Mouse (Mus musculus): Measurements from ENCODE around the gene Pla2g12b. TPM values are rescaled to one million over a fixed set of nuclear protein-coding genes. Genes with fewer than 3 reads are reported as not detected.
A peak's percentile ranks its signal among the peaks of the same experiment; 100 is the strongest.
"Not testable (repeated sequence)": the region's sequence is repeated elsewhere in the genome, so short reads cannot be mapped to it uniquely, and the experiment has no call there.

Gene Pla2g12b
- polyA plus RNA-seq, 1 experiment from 2014 or later, result not detected

DNA sequence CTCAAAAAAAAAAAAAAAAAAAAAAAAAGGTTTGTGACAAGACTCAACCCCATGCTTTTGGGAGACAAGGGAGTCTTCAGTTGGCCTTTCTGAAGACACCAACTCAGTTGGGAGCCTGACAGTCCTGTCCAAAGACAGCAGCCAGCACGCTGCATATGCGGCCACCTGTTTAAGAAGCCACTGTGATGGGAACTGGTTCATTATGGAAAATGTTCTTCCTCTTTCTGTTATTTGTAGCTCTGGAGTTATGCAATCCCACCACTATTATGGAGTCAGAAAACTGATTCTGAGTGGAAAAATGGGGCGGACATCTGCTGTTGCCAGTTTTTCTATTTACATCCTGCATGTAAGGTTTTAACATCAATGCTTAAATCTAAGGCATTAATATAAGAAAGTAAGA, 13.8 kb upstream of the Pla2g12b start:
- H3K36me3 ChIP-seq (ENCODE audit: control insufficient read depth, insufficient read depth, low read length), result no peaks in the 10 kb centered on the region
- H3K27me3 ChIP-seq (replicated peaks; ENCODE audit: control insufficient read depth, insufficient read depth, low read length), result no peaks in the 10 kb centered on the region
- H3K9ac ChIP-seq (ENCODE audit: low read depth, low read length), result no peak overlapping the region
- ATAC-seq (ENCODE audit: low read depth) (no peak), DNase-seq (ENCODE audit: low spot score) (no peak)
- no peaks in the 10 kb centered on the region for H3K4me1 ChIP-seq (ENCODE audit: control insufficient read depth, insufficient read depth, low read length)
- H3K4me3 ChIP-seq (ENCODE audit: low read depth, low read length), result no peak overlapping the region
- peaks cover 14% of the 10 kb centered on the region for H3K9me3 ChIP-seq (ENCODE audit: control insufficient read depth, low read length)
- no peak overlapping the region for H3K27ac ChIP-seq (replicated peaks; ENCODE audit: low read depth, low read length)
- 99% methylated on average over 3 of the region's 3 CpGs for WGBS
- no peak overlapping the region for H3K4me2 ChIP-seq (ENCODE audit: low read depth, low read length)

- Histone ChIP-seq H3K9me3 (ENCODE audit: control insufficient read depth, low read length) (peaks cover 14% of the 10 kb centered on the region), H3K4me2 (ENCODE audit: low read depth, low read length) (no peak overlapping the region), H3K9ac (ENCODE audit: low read depth, low read length) (no peak overlapping the region), H3K4me1 (ENCODE audit: control insufficient read depth, insufficient read depth, low read length) (no peaks in the 10 kb centered on the region), H3K27ac (replicated peaks; ENCODE audit: low read depth, low read length) (no peak overlapping the region), H3K4me3 (ENCODE audit: low read depth, low read length) (no peak overlapping the region), H3K27me3 (replicated peaks; ENCODE audit: control insufficient read depth, insufficient read depth, low read length) (no peaks in the 10 kb centered on the region), H3K36me3 (ENCODE audit: control insufficient read depth, insufficient read depth, low read length) (no peaks in the 10 kb centered on the region)
- no peak for DNase-seq (ENCODE audit: low spot score)
- 69% methylated on average over 4 of the region's 4 CpGs for WGBS
- no peak for ATAC-seq (ENCODE audit: low read depth)
Observed at GRCm38 (mm10) chr10:59391907-59392306, 11.6 kb upstream of the Pla2g12b start.

DNA sequence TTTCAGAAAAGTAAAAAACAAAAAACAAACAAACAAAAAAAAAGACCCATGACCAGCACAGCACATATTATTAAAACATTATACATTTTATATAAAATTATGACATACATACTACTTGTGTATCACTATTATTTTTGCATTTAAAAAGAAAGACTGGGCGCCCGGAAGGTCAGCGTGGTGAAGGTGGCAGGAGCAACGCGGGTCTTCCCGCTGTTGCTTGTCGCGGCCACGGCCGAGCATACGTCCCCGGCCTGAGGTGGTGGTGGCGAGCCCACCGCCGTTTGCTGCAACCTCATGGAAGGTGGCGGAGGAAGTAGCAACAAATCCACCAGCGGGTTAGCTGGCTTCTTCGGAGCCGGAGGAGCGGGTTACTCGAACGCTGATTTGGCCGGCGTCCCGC, 8.0 kb upstream of the Pla2g12b start, which contains the start of gene Gm10273:
Gm10273 (plus strand) TSS at position 172 of the 400 bp plus-strand sequence.
- not testable (repeated sequence) for H3K9me3 ChIP-seq (ENCODE audit: control insufficient read depth, low read length); H3K4me3 ChIP-seq (ENCODE audit: low read depth, low read length); H3K4me1 ChIP-seq (ENCODE audit: control insufficient read depth, insufficient read depth, low read length); H3K9ac ChIP-seq (ENCODE audit: low read depth, low read length); H3K36me3 ChIP-seq (ENCODE audit: control insufficient read depth, insufficient read depth, low read length); H3K27me3 ChIP-seq (replicated peaks; ENCODE audit: control insufficient read depth, insufficient read depth, low read length); DNase-seq (ENCODE audit: low spot score); ATAC-seq (ENCODE audit: low read depth); H3K4me2 ChIP-seq (ENCODE audit: low read depth, low read length); H3K27ac ChIP-seq (replicated peaks; ENCODE audit: low read depth, low read length)
- 83% methylated on average over 10 of the region's 25 CpGs for WGBS

GRCm38 (mm10) chr10:59403793-59404149, 311 bp downstream of the Pla2g12b start:
- Histone ChIP-seq H3K9ac (ENCODE audit: low read depth, low read length) (no peak overlapping the region), H3K27me3 (replicated peaks; ENCODE audit: control insufficient read depth, insufficient read depth, low read length) (no peaks in the 10 kb centered on the region), H3K9me3 (ENCODE audit: control insufficient read depth, low read length) (no peaks in the 10 kb centered on the region), H3K4me3 (ENCODE audit: low read depth, low read length) (no peak overlapping the region), H3K27ac (replicated peaks; ENCODE audit: low read depth, low read length) (no peak overlapping the region), H3K4me1 (ENCODE audit: control insufficient read depth, insufficient read depth, low read length) (no peaks in the 10 kb centered on the region), H3K4me2 (ENCODE audit: low read depth, low read length) (no peak overlapping the region), H3K36me3 (ENCODE audit: control insufficient read depth, insufficient read depth, low read length) (no peaks in the 10 kb centered on the region)
- no peak for DNase-seq (ENCODE audit: low spot score)
- ATAC-seq (ENCODE audit: low read depth), result no peak
- WGBS, result 52% methylated on average over 10 of the region's 10 CpGs

GRCm38 (mm10) chr10:59408499-59408898, 5.0 kb downstream of the Pla2g12b start:
- peak; percentile 12 for DNase-seq (ENCODE audit: low spot score)
- Histone ChIP-seq H3K4me1 (ENCODE audit: control insufficient read depth, insufficient read depth, low read length) (peaks cover 2% of the 10 kb centered on the region; the same call in 1 of the 2 replicates), H3K36me3 (ENCODE audit: control insufficient read depth, insufficient read depth, low read length) (no peaks in the 10 kb centered on the region), H3K4me3 (ENCODE audit: low read depth, low read length) (no peak overlapping the region), H3K27me3 (replicated peaks; ENCODE audit: control insufficient read depth, insufficient read depth, low read length) (no peaks in the 10 kb centered on the region), H3K9ac (ENCODE audit: low read depth, low read length) (no peak overlapping the region), H3K27ac (replicated peaks; ENCODE audit: low read depth, low read length) (no peak overlapping the region), H3K4me2 (ENCODE audit: low read depth, low read length) (no peak overlapping the region), H3K9me3 (ENCODE audit: control insufficient read depth, low read length) (no peaks in the 10 kb centered on the region)
- 51% methylated on average over 6 of the region's 6 CpGs for WGBS
- ATAC-seq (ENCODE audit: low read depth), result no peak

- no peaks in the 10 kb centered on the region for H3K9me3 ChIP-seq (ENCODE audit: control insufficient read depth, low read length)
- no peaks in the 10 kb centered on the region for H3K36me3 ChIP-seq (ENCODE audit: control insufficient read depth, insufficient read depth, low read length)
- DNase-seq (ENCODE audit: low spot score), result no peak
- no peak overlapping the region for H3K9ac ChIP-seq (ENCODE audit: low read depth, low read length)
- WGBS, result 80% methylated on average over 12 of the region's 12 CpGs
- ATAC-seq (ENCODE audit: low read depth), result no peak
- H3K4me3 ChIP-seq (ENCODE audit: low read depth, low read length), result no peak overlapping the region
- H3K4me1 ChIP-seq (ENCODE audit: control insufficient read depth, insufficient read depth, low read length), result peaks cover 2% of the 10 kb centered on the region; the same call in 1 of the 2 replicates
- H3K27ac ChIP-seq (replicated peaks; ENCODE audit: low read depth, low read length), result no peak overlapping the region
- no peaks in the 10 kb centered on the region for H3K27me3 ChIP-seq (replicated peaks; ENCODE audit: control insufficient read depth, insufficient read depth, low read length)
- H3K4me2 ChIP-seq (ENCODE audit: low read depth, low read length), result no peak overlapping the region
Observed at GRCm38 (mm10) chr10:59410264-59410663, 6.8 kb downstream of the Pla2g12b start.

GRCm38 (mm10) chr10:59413711-59414110, 10.3 kb downstream of the Pla2g12b start:
- Histone ChIP-seq H3K27ac (replicated peaks; ENCODE audit: low read depth, low read length) (no peak overlapping the region), H3K4me3 (ENCODE audit: low read depth, low read length) (no peak overlapping the region), H3K36me3 (ENCODE audit: control insufficient read depth, insufficient read depth, low read length) (no peaks in the 10 kb centered on the region), H3K4me1 (ENCODE audit: control insufficient read depth, insufficient read depth, low read length) (peaks cover 2% of the 10 kb centered on the region; the same call in 1 of the 2 replicates), H3K9me3 (ENCODE audit: control insufficient read depth, low read length) (no peaks in the 10 kb centered on the region), H3K4me2 (ENCODE audit: low read depth, low read length) (no peak overlapping the region), H3K27me3 (replicated peaks; ENCODE audit: control insufficient read depth, insufficient read depth, low read length) (no peaks in the 10 kb centered on the region), H3K9ac (ENCODE audit: low read depth, low read length) (no peak overlapping the region)
- WGBS, result 84% methylated on average over 4 of the region's 4 CpGs
- ATAC-seq (ENCODE audit: low read depth) (no peak), DNase-seq (ENCODE audit: low spot score) (no peak)

DNA sequence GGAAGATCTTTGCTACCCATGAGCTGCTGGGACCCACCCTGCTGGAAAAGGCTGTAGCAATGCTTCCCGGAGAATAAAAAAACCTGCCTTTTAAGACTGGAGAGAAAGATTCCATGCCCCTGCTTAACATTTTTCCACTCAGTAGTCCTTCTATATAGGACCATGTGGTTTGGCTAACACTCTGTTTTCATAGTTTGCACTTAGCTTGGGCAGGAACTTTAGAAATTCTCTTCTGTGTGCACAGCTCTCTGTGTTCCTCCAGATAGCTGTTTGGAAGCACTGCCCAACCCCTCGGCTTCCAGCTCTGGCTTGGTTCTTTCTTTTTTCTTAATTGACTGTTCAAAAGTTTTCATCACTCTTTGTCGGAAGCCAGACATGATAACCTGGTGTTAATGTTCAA, 13.2 kb downstream of the Pla2g12b start:
- Histone ChIP-seq H3K27ac (replicated peaks; ENCODE audit: low read depth, low read length) (no peak overlapping the region), H3K4me3 (ENCODE audit: low read depth, low read length) (no peak overlapping the region), H3K36me3 (ENCODE audit: control insufficient read depth, insufficient read depth, low read length) (no peaks in the 10 kb centered on the region), H3K4me2 (ENCODE audit: low read depth, low read length) (no peak overlapping the region), H3K9ac (ENCODE audit: low read depth, low read length) (no peak overlapping the region), H3K9me3 (ENCODE audit: control insufficient read depth, low read length) (no peaks in the 10 kb centered on the region), H3K4me1 (ENCODE audit: control insufficient read depth, insufficient read depth, low read length) (no peaks in the 10 kb centered on the region), H3K27me3 (replicated peaks; ENCODE audit: control insufficient read depth, insufficient read depth, low read length) (no peaks in the 10 kb centered on the region)
- ATAC-seq (ENCODE audit: low read depth) (no peak), DNase-seq (ENCODE audit: low spot score) (peak; percentile 42)
- WGBS, result 75% methylated on average over 3 of the region's 3 CpGs

DNA sequence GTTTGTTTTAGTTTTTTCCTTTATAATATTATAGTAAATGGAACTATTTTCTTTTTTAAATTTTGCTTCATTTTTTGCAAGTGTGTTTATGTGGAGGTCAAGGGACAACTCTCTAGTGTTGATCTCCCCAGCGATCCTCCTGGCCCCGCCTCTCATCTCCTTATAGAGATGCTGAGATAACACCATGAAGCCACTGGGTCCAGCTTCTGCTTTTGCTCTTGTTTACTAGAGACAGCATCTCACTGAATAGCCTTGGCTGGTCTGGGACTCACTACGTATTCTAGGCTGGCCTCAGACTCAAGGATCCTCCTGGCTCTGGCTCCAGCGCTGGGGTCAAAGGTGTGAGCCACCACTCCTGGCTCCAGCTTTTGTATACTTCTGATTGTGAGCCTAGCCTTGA, 16.1 kb downstream of the Pla2g12b start:
- Histone ChIP-seq H3K27me3 (replicated peaks; ENCODE audit: control insufficient read depth, insufficient read depth, low read length) (no peaks in the 10 kb centered on the region), H3K36me3 (ENCODE audit: control insufficient read depth, insufficient read depth, low read length) (no peaks in the 10 kb centered on the region), H3K9me3 (ENCODE audit: control insufficient read depth, low read length) (no peaks in the 10 kb centered on the region), H3K9ac (ENCODE audit: low read depth, low read length) (no peak overlapping the region), H3K4me2 (ENCODE audit: low read depth, low read length) (no peak overlapping the region), H3K4me3 (ENCODE audit: low read depth, low read length) (no peak overlapping the region), H3K4me1 (ENCODE audit: control insufficient read depth, insufficient read depth, low read length) (0 out of 2 replicates have a peak, but pooled peaks cover 2% of the 10 kb centered on the region), H3K27ac (replicated peaks; ENCODE audit: low read depth, low read length) (no peak overlapping the region)
- no peak for DNase-seq (ENCODE audit: low spot score)
- no peak for ATAC-seq (ENCODE audit: low read depth)
- 93% methylated on average over 4 of the region's 4 CpGs for WGBS

All from embryonic facial prominence, embryonic 14.5 days (tissue).